Mouse (Mus musculus): ENCODE results near the gene Prx. TPM values are rescaled to one million over a fixed set of nuclear protein-coding genes. Genes with fewer than 3 reads are reported as not detected.
A peak's percentile ranks its signal among the peaks of the same experiment; 100 is the strongest.

Prx gene
- polyA plus RNA-seq, 1 experiment = 0.68 TPM

DNA sequence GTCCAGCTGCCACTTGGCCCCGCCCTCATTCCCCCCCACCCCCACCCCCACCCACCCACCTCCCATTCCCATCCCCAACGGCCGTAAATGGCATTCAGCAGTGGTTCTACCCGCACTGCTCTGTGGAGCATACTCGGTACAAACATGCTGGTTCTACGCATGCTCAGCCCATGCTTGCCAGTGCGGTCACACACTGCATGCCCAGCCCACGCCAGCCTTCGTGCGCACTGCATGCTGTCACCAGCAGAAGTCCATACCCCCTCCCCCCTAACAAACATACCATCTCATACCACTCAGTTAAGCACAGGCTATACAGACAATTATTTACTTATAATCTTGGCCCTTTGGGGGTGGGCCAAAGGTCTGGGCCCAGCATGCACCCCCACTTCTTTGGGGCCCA is 32.6 kb downstream of the Prx start:
- peaks cover 9% of the 10 kb centered on the region for H3K4me1 ChIP-seq (ENCODE audit: control insufficient read depth, insufficient read depth, low read length)
- H3K4me3 ChIP-seq (ENCODE audit: insufficient read depth, low read length) = no peak overlapping the region
- TF ChIP-seq POLR2A (IDR thresholded peaks at IDR 0.05; ENCODE audit: borderline replicate concordance, low read depth, low read length) (no peak), CTCF (IDR thresholded peaks at IDR 0.05; ENCODE audit: low read depth, low read length) (no peak)
- H3K27ac ChIP-seq (ENCODE audit: insufficient read depth, low read depth, low read length) = no peak overlapping the region

DNA sequence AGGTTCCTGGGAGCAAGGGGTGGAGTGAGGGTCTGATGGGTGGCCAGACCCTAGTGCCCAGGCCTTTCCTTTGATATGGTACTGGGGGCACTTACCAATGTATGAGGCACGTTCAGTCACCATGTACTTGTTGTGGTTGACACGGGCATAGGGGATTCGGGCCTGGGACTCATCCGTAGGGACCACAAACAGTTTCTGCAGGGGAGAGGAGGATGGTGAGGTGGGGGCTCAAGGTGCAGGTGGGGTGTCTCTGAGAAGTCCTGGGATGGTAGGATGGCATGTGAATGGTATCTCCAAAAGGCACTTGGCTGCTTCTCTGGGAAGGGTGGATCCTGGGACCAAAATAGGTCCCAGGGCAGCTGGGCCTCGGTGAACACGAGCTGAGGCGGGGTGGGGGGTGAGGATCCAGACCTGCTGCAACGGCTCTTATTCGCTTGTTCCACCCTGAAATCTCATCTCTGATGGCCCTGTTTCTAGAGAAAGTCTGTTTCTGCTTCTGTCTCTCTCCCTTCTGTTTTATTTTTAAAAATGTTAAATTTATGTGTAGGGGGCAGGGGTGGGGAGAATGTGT is 33.4 kb downstream of the Prx start:
- H3K4me1 ChIP-seq (ENCODE audit: control insufficient read depth, insufficient read depth, low read length) = peaks cover 17% of the 10 kb centered on the region
- TF ChIP-seq CTCF (IDR thresholded peaks at IDR 0.05; ENCODE audit: low read depth, low read length) (no peak), POLR2A (IDR thresholded peaks at IDR 0.05; ENCODE audit: borderline replicate concordance, low read depth, low read length) (no peak)
- no peak overlapping the region for H3K4me3 ChIP-seq (ENCODE audit: insufficient read depth, low read length)
- no peak overlapping the region for H3K27ac ChIP-seq (ENCODE audit: insufficient read depth, low read depth, low read length)

DNA sequence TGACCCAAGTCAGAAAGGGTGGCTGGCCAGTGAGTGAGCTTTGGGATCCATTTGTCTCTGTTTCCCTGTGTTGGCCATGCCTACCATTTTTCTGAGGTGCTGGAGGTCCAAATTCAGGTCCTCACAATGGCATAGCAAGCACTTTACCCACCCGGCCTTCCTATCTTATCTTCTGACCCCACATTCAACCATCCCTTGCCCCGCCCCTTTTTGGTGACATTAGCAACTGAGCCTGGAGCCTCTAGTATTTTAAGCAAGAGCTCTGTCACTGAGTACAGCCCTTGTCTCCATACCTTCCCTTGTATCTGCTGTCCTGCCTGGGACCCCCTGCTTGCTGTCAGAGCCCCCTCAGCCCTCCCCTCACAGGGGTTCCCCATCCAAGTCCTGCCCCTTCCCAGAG is 36.3 kb downstream of the Prx start:
- Histone ChIP-seq H3K27ac (ENCODE audit: insufficient read depth, low read depth, low read length) (no peak overlapping the region), H3K4me1 (ENCODE audit: control insufficient read depth, insufficient read depth, low read length) (peaks cover 24% of the 10 kb centered on the region), H3K4me3 (ENCODE audit: insufficient read depth, low read length) (no peak overlapping the region)
- no peak for TF ChIP-seq POLR2A (IDR thresholded peaks at IDR 0.05; ENCODE audit: borderline replicate concordance, low read depth, low read length)
- no peak for TF ChIP-seq CTCF (IDR thresholded peaks at IDR 0.05; ENCODE audit: low read depth, low read length)

- peaks cover 24% of the 10 kb centered on the region for H3K4me1 ChIP-seq (ENCODE audit: control insufficient read depth, insufficient read depth, low read length)
Observed at GRCm38 (mm10) chr7:27536618-27537017, 37.5 kb downstream of the Prx start.

GRCm38 (mm10) chr7:27537998-27538397 is 38.9 kb downstream of the Prx start:
- TF ChIP-seq CTCF (IDR thresholded peaks at IDR 0.05; ENCODE audit: low read depth, low read length) = no peak
- no peak for TF ChIP-seq POLR2A (IDR thresholded peaks at IDR 0.05; ENCODE audit: borderline replicate concordance, low read depth, low read length)
- Histone ChIP-seq H3K4me3 (ENCODE audit: insufficient read depth, low read length) (no peak overlapping the region), H3K4me1 (ENCODE audit: control insufficient read depth, insufficient read depth, low read length) (peaks cover 28% of the 10 kb centered on the region), H3K27ac (ENCODE audit: insufficient read depth, low read depth, low read length) (0 out of 2 replicates have a peak overlapping the region, but pooled peaks have one; percentile 4)

More at GRCm38 (mm10) chr7:27536618-27537017, 37.5 kb downstream of the Prx start:
- TF ChIP-seq POLR2A (IDR thresholded peaks at IDR 0.05; ENCODE audit: borderline replicate concordance, low read depth, low read length) = no peak
- TF ChIP-seq CTCF (IDR thresholded peaks at IDR 0.05; ENCODE audit: low read depth, low read length) = no peak
- no peak overlapping the region for H3K4me3 ChIP-seq (ENCODE audit: insufficient read depth, low read length)
- H3K27ac ChIP-seq (ENCODE audit: insufficient read depth, low read depth, low read length) = peak overlapping the region; percentile 85

DNA sequence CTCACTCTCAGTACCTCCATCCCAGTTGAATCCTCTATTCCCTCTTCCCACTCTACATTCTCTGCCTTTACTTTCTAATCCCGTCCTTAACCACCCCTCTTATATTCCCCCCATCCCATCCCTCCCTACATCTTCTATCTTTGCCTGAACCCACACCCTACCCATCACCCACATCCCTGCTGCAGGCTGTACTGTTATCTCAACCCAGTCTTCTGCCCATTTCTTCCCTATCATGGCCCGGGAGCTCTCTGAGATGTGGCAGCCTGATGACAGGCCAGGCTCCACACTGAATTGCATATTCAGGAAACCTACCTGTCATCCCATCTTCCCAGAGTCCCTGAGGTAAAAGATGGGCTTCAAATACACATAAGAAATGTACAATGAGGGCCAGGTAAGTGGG is 39.7 kb downstream of the Prx start:
- H3K27ac ChIP-seq (ENCODE audit: insufficient read depth, low read depth, low read length) = no peak overlapping the region
- no peak overlapping the region for H3K4me3 ChIP-seq (ENCODE audit: insufficient read depth, low read length)
- H3K4me1 ChIP-seq (ENCODE audit: control insufficient read depth, insufficient read depth, low read length) = peaks cover 34% of the 10 kb centered on the region
- TF ChIP-seq POLR2A (IDR thresholded peaks at IDR 0.05; ENCODE audit: borderline replicate concordance, low read depth, low read length) (no peak), CTCF (IDR thresholded peaks at IDR 0.05; ENCODE audit: low read depth, low read length) (no peak)

GRCm38 (mm10) chr7:27540521-27540920 is 41.4 kb downstream of the Prx start:
- no peak overlapping the region for H3K27ac ChIP-seq (ENCODE audit: insufficient read depth, low read depth, low read length)
- H3K4me1 ChIP-seq (ENCODE audit: control insufficient read depth, insufficient read depth, low read length) = peaks cover 47% of the 10 kb centered on the region
- H3K4me3 ChIP-seq (ENCODE audit: insufficient read depth, low read length) = no peak overlapping the region
- no peak for TF ChIP-seq CTCF (IDR thresholded peaks at IDR 0.05; ENCODE audit: low read depth, low read length)
- no peak for TF ChIP-seq POLR2A (IDR thresholded peaks at IDR 0.05; ENCODE audit: borderline replicate concordance, low read depth, low read length)

DNA sequence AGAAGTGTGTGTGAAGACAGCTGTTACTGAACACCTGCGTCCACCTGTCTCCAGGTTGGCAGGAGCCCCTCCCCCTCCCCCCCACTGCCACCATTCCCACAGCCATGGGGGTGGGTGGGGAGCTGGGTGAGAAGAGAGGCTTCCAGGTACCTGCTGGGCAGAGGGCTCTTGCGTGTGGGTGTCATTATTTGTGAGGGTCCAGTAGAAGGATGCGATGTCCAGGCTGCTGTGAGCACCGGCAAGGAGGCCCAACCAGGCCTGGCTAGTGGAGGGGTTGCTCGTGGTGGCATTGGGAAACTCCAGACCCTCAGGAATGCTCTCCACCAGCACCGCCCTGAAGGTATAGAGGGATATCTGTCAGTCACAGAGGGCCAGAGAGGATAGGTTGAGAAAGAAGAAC is 41.8 kb downstream of the Prx start:
- TF ChIP-seq CTCF (IDR thresholded peaks at IDR 0.05; ENCODE audit: low read depth, low read length) = no peak
- no peak for TF ChIP-seq POLR2A (IDR thresholded peaks at IDR 0.05; ENCODE audit: borderline replicate concordance, low read depth, low read length)
- Histone ChIP-seq H3K4me1 (ENCODE audit: control insufficient read depth, insufficient read depth, low read length) (peaks cover 46% of the 10 kb centered on the region), H3K27ac (ENCODE audit: insufficient read depth, low read depth, low read length) (no peak overlapping the region), H3K4me3 (ENCODE audit: insufficient read depth, low read length) (no peak overlapping the region)

DNA sequence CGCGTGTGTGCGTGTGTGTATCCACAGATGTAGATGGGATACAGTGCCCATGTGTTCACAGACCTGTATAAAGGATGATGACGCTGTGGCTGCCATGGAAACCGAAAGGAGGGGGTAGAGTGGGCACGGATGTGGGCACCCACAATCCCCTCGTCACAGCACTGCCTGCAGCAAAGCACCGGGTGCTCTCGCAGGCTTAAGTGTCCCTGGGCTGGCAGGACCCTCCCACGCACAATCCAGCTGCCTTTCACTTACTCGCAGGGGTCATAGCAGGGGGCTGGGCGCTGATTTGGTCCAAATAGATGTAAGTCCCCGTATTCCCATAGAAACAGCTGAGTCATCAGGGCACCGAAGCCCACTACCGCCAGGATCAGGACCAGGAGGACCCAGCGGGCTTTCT is 42.3 kb downstream of the Prx start:
- Histone ChIP-seq H3K27ac (ENCODE audit: insufficient read depth, low read depth, low read length) (no peak overlapping the region), H3K4me1 (ENCODE audit: control insufficient read depth, insufficient read depth, low read length) (peaks cover 41% of the 10 kb centered on the region), H3K4me3 (ENCODE audit: insufficient read depth, low read length) (no peak overlapping the region)
- TF ChIP-seq CTCF (IDR thresholded peaks at IDR 0.05; ENCODE audit: low read depth, low read length) = no peak
- TF ChIP-seq POLR2A (IDR thresholded peaks at IDR 0.05; ENCODE audit: borderline replicate concordance, low read depth, low read length) = no peak

GRCm38 (mm10) chr7:27541922-27542321 is 42.8 kb downstream of the Prx start:
- Histone ChIP-seq H3K27ac (ENCODE audit: insufficient read depth, low read depth, low read length) (no peak overlapping the region), H3K4me1 (ENCODE audit: control insufficient read depth, insufficient read depth, low read length) (peaks cover 38% of the 10 kb centered on the region), H3K4me3 (ENCODE audit: insufficient read depth, low read length) (peak overlapping the region; percentile 58)
- TF ChIP-seq CTCF (IDR thresholded peaks at IDR 0.05; ENCODE audit: low read depth, low read length) = no peak
- TF ChIP-seq POLR2A (IDR thresholded peaks at IDR 0.05; ENCODE audit: borderline replicate concordance, low read depth, low read length) = no peak
